Mouse (Mus musculus) brain, embryonic 14.5 days (tissue): ENCODE results near the gene Fancc.

Experiments used
- CTCF ChIP-seq: fragments of 200-500 bp; IDR thresholded peaks from 2 replicates; pipeline ENCODE4 v1.5.1; 2012; ENCODE audit warnings: inconsistent platforms, mild to moderate bottlenecking, moderate library complexity, borderline replicate concordance; ENCODE audit not compliant: insufficient read depth, insufficient read length; ENCODE audit errors: extremely low read depth
- POLR2A ChIP-seq: fragments of 200-500 bp; IDR thresholded peaks from 2 replicates; pipeline ENCODE4 v1.6.1; 2012; ENCODE audit warnings: mild to moderate bottlenecking, inconsistent platforms, borderline replicate concordance; ENCODE audit not compliant: poor library complexity, insufficient read depth, insufficient read length, severe bottlenecking; ENCODE audit errors: extremely low read depth

- TF ChIP-seq CTCF (no peak), POLR2A (no peak)
These were observed 259.0 kb downstream of the Fancc start for GRCm38 (mm10) chr13:63238045-63238444.
